Mouse (Mus musculus) embryonic facial prominence, embryonic 11.5 days (tissue): ENCODE data around the gene Usp49. TPM values are rescaled to one million over a fixed set of nuclear protein-coding genes. Genes with fewer than 3 reads are reported as not detected.

Experiments used
- ATAC-seq: fragments of 200-750 bp; cut with Nextera tagmentation; replicated peaks from 2 replicates; pipeline ENCODE4 v1.8.0; 2017; ENCODE audit warnings: low read depth; ENCODE audit not compliant: insufficient number of reproducible peaks, low FRiP score, low TSS enrichment
- DNase-seq: peaks from one replicate; pipeline ENCODE4 v3.0.0-alpha.2; 2015; ENCODE audit warnings: low spot score
- H3K27ac ChIP-seq: fragments of 300-500 bp; sonication (generic); replicated peaks from 2 replicates; pipeline ENCODE4 v1.5.1; 2014; ENCODE audit warnings: mild to moderate bottlenecking, low read depth, low read length, control low read depth
- H3K27me3 ChIP-seq: fragments of 300-500 bp; sonication (generic); 2 replicates; pipeline ENCODE4 v1.6.1; 2014; ENCODE audit warnings: mild to moderate bottlenecking, low read length, moderate library complexity, mixed read lengths; ENCODE audit not compliant: control insufficient read depth, insufficient read depth
- H3K36me3 ChIP-seq: fragments of 300-500 bp; sonication (generic); replicated peaks from 2 replicates; pipeline ENCODE4 v1.6.1; 2014; ENCODE audit warnings: low read depth, mild to moderate bottlenecking, low read length, moderate library complexity, mixed read lengths; ENCODE audit not compliant: control insufficient read depth, insufficient read depth
- H3K4me1 ChIP-seq: fragments of 300-500 bp; sonication (generic); 2 replicates; pipeline ENCODE4 v1.6.1; 2014; ENCODE audit warnings: low read length, mixed read lengths; ENCODE audit not compliant: control insufficient read depth, insufficient read depth
- H3K4me2 ChIP-seq: fragments of 300-500 bp; sonication (generic); 2 replicates; pipeline ENCODE4 v1.6.1; 2014; ENCODE audit warnings: low read depth, mild to moderate bottlenecking, control low read depth, low read length, moderate library complexity
- H3K4me3 ChIP-seq: fragments of 300-500 bp; sonication (generic); 2 replicates; pipeline ENCODE4 v1.5.1; 2014; ENCODE audit warnings: low read depth, low read length, control low read depth
- H3K9ac ChIP-seq: fragments of 300-500 bp; sonication (generic); replicated peaks from 2 replicates; pipeline ENCODE4 v1.6.1; 2014; ENCODE audit warnings: mild to moderate bottlenecking, control low read depth, low read length
- H3K9me3 ChIP-seq: fragments of 300-500 bp; sonication (generic); replicated peaks from 2 replicates; pipeline ENCODE4 v1.6.1; 2016; ENCODE audit warnings: mild to moderate bottlenecking, low read length, inconsistent platforms, mixed read lengths; ENCODE audit not compliant: control insufficient read depth
- WGBS: fragments of 180-500 bp; shearing (Covaris S2); extraction: QIAGEN DNeasy Blood & Tissue Kit; methylation state at CpG from one replicate; pipeline ENCODE4 v1.1.7; 2014; 5-methylcytosine and 5-hydroxymethylcytosine counted together
- polyA plus RNA-seq: library from polyadenylated mRNA; unstranded; fragments of >200 nt; fragmentation: Nextera tagmentation; extraction: Ambion mirVana; gene quantifications from 2 replicates; pipeline ENCODE4 v1.2.1, GENCODE M21; 2014

Usp49 gene
- polyA plus RNA-seq: 4.3 and 5.2 TPM in 2 replicates

DNA sequence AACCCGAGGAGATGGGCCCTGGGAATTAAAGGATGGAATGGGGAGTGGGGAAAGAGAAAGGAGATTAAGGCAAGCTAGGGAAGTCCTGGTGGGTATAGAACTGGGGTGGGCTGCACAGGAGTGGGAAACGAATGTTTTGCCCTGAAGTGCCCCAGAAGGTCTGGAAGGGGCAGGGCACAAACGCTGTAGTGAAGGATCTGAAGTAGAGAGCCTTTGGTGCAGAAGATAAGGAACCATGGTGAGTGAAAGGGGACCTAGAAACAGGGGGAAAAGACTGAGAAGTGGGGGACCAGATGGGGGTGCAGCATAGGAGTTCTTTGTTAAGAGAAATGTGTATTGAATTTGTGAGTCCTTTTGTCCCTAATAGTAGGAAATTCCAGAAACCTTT, at the start of gene Usp49:
Gene Usp49 (plus strand): TSS at position 13 of the 388 bp plus-strand sequence.
- peak within 1 kb of the TSS; percentile 78 for H3K9ac ChIP-seq
- H3K9me3 ChIP-seq: no peaks in the 10 kb centered on the region
- H3K36me3 ChIP-seq: no peaks in the 10 kb centered on the region
- 1% methylated on average over 3 of the region's 3 CpGs for WGBS
- H3K4me3 ChIP-seq: peak within 1 kb of the TSS; percentile 71
- no peaks in the 10 kb centered on the region for H3K4me1 ChIP-seq
- peak within 1 kb of the TSS; percentile 88 for H3K4me2 ChIP-seq
- no peak for ATAC-seq
- H3K27me3 ChIP-seq: no peaks in the 10 kb centered on the region
- no peak for DNase-seq
- H3K27ac ChIP-seq: peak within 1 kb of the TSS; percentile 88

DNA sequence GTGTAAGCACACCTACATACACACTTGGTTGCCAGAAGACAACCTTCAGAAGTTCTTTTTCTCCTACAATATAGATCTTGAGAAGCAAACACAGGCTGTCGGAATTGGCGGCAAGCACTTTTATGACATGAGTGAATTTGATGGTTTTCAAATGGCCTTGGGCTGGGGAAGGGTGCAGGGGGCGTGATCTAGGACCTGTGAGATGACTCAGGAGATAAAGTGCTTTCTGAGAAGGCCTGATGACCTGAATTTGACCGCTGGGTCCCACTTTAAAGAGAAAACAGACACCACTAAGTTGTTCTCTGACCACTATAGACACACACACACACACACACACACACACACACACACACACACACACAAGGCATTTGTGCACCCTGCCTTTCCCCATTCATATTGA, 49.5 kb upstream of the Usp49 start:
- ATAC-seq: no peak
- no peaks in the 10 kb centered on the region for H3K36me3 ChIP-seq
- 86% methylated on average over 4 of the region's 4 CpGs for WGBS

GRCm38 (mm10) chr17:47588517-47588916, 42.0 kb upstream of the Usp49 start:
- Histone ChIP-seq H3K27me3 (no peaks in the 10 kb centered on the region), H3K4me3 (no peak overlapping the region), H3K9me3 (no peaks in the 10 kb centered on the region), H3K27ac (no peak overlapping the region), H3K4me2 (no peak overlapping the region), H3K9ac (no peak overlapping the region), H3K36me3 (no peaks in the 10 kb centered on the region), H3K4me1 (no peaks in the 10 kb centered on the region)
- ATAC-seq: no peak
- no peak for DNase-seq
- WGBS: 78% methylated on average over 8 of the region's 8 CpGs

More for the DNA sequence above, 49.5 kb upstream of the Usp49 start:
- H3K4me3 ChIP-seq: no peak overlapping the region
- H3K9me3 ChIP-seq: no peaks in the 10 kb centered on the region
- no peaks in the 10 kb centered on the region for H3K4me1 ChIP-seq
- DNase-seq: no peak
- no peak overlapping the region for H3K4me2 ChIP-seq
- no peak overlapping the region for H3K27ac ChIP-seq
- no peaks in the 10 kb centered on the region for H3K27me3 ChIP-seq
- H3K9ac ChIP-seq: no peak overlapping the region

DNA sequence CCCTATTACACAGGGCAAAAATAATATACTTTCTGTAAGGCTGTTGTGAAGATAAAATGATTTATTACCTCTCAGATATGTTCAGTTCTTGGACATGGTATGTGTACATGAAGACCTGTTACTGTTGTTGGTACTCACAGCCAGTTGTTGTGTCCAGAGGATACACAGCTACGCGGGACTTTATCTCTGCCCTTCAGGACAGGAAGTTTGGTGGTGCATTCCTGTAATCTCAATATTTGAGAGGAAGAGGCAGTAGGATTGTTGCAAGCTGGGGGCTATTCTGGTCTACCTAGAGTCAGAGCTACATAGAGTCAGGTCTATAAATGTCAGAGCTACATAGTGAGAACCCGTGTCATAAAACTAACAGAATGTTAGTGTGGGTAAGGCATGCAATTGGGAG, 39.4 kb upstream of the Usp49 start:
- H3K9ac ChIP-seq: no peak overlapping the region
- no peaks in the 10 kb centered on the region for H3K4me1 ChIP-seq
- no peak for DNase-seq
- no peaks in the 10 kb centered on the region for H3K9me3 ChIP-seq
- H3K4me3 ChIP-seq: no peak overlapping the region
- H3K4me2 ChIP-seq: no peak overlapping the region
- no peak for ATAC-seq
- no peaks in the 10 kb centered on the region for H3K36me3 ChIP-seq
- WGBS: 92% methylated on average over 3 of the region's 3 CpGs
- no peaks in the 10 kb centered on the region for H3K27me3 ChIP-seq
- H3K27ac ChIP-seq: no peak overlapping the region

DNA sequence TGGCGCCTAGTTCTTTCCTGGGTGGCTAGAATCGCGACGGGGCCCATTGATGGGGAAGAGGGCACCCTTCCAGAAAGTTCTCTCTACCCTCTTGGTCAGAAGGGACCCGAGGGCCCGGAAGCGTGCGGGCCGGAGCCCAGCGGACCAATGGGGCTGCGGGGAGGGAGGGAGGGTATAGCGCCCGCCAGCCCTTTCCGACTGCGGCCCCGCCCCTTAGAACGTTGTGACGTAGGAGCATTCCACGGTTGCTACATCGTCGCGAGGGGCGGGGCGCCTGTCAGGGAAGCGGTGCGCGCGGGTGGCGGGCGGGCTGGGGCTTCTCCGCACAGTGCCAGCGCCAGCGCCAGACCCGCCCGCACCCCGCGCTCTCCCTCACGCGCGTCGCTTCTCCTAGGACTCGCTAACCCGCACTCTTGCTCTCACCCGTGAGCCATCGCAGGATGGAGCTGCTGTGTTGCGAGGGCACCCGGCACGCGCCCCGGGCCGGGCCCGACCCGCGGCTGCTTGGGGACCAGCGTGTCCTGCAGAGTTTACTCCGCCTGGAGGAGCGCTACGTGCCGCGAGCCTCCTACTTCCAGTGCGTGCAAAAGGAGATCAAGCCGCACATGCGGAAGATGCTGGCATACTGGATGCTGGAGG, 37.2 kb upstream of the Usp49 start:
- 1% methylated on average over 54 of the region's 63 CpGs for WGBS

DNA sequence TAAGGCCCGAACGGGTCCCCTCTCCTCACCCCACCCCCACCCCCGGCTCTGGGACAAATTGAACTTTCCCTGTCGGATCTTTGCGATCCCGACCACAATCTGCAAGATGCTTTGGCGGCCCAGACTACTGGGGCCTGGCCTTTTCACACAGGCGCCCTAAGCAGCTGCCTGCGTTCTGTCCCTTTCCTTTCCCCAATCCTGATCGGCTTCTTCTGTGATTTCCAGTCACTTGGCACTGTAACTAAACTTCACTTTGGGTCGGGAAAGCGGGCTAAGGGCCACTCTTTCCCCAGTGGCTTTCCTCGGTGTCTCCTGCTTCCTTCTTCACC, 36.7 kb upstream of the Usp49 start:
- 0% methylated on average over 13 of the region's 13 CpGs for WGBS

More for the DNA sequence above, 37.2 kb upstream of the Usp49 start:
- H3K27ac ChIP-seq: peak overlapping the region; percentile 96
- peak overlapping the region; percentile 89 for H3K9ac ChIP-seq
- H3K4me3 ChIP-seq: peak overlapping the region; percentile 86
- no peaks in the 10 kb centered on the region; the same call in 1 of the 2 replicates for H3K36me3 ChIP-seq
- peaks cover 6% of the 10 kb centered on the region; the same call in 1 of the 2 replicates for H3K4me1 ChIP-seq
- ATAC-seq (peak; percentile 68), DNase-seq (peak; percentile 98)
- no peaks in the 10 kb centered on the region for H3K27me3 ChIP-seq
- no peaks in the 10 kb centered on the region for H3K9me3 ChIP-seq
- peak overlapping the region; percentile 84 for H3K4me2 ChIP-seq

GRCm38 (mm10) chr17:47594183-47594968, 36.1 kb upstream of the Usp49 start:
- peaks cover 6% of the 10 kb centered on the region; the same call in 1 of the 2 replicates for H3K4me1 ChIP-seq
- peaks cover under 1% of the 10 kb centered on the region; the same call in 1 of the 2 replicates for H3K36me3 ChIP-seq
- no peak; the same call in 1 of the 2 replicates for ATAC-seq
- peak overlapping the region; percentile 96 for H3K27ac ChIP-seq
- peak overlapping the region; percentile 86 for H3K4me3 ChIP-seq
- H3K27me3 ChIP-seq: no peaks in the 10 kb centered on the region
- H3K9ac ChIP-seq: peak overlapping the region; percentile 89
- DNase-seq: peak; percentile 42
- no peaks in the 10 kb centered on the region for H3K9me3 ChIP-seq
- H3K4me2 ChIP-seq: peak overlapping the region; percentile 84
- WGBS: under 1% methylated on average over 43 of the region's 43 CpGs

More for the DNA sequence above, 36.7 kb upstream of the Usp49 start:
- Histone ChIP-seq H3K27me3 (no peaks in the 10 kb centered on the region), H3K27ac (peak overlapping the region; percentile 96), H3K4me2 (peak overlapping the region; percentile 84), H3K9ac (peak overlapping the region; percentile 89), H3K4me3 (peak overlapping the region; percentile 86), H3K36me3 (no peaks in the 10 kb centered on the region; the same call in 1 of the 2 replicates), H3K4me1 (peaks cover 6% of the 10 kb centered on the region; the same call in 1 of the 2 replicates), H3K9me3 (no peaks in the 10 kb centered on the region)
- DNase-seq: peak; percentile 42
- no peak for ATAC-seq

- H3K9ac ChIP-seq: peak overlapping the region; percentile 89
- ATAC-seq (no peak), DNase-seq (peak; percentile 38)
- WGBS: under 1% methylated on average over 6 of the region's 9 CpGs
- peak overlapping the region; percentile 86 for H3K4me3 ChIP-seq
- H3K4me1 ChIP-seq: peaks cover 6% of the 10 kb centered on the region; the same call in 1 of the 2 replicates
- H3K4me2 ChIP-seq: peak overlapping the region; percentile 84
- no peaks in the 10 kb centered on the region for H3K27me3 ChIP-seq
- peak overlapping the region; percentile 96 for H3K27ac ChIP-seq
- peaks cover 2% of the 10 kb centered on the region; the same call in 1 of the 2 replicates for H3K36me3 ChIP-seq
- H3K9me3 ChIP-seq: no peaks in the 10 kb centered on the region
Measured at GRCm38 (mm10) chr17:47594969-47595247, 35.6 kb upstream of the Usp49 start.
